Mouse (Mus musculus) cortical plate, adult 2 months (tissue): ENCODE results near the gene Atg10.

Experiments used
- CTCF ChIP-seq: fragments of 200-500 bp; IDR thresholded peaks from 2 replicates; pipeline ENCODE4 v1.5.1; 2011; ENCODE audit warnings: mild to moderate bottlenecking, control low read depth, low read length; ENCODE audit not compliant: insufficient read depth; ENCODE audit errors: extremely low read depth
- POLR2A ChIP-seq: fragments of 200-500 bp; IDR thresholded peaks from 2 replicates; pipeline ENCODE4 v1.6.1; 2011; ENCODE audit warnings: mild to moderate bottlenecking, low read length, control low read depth; ENCODE audit not compliant: insufficient read depth; ENCODE audit errors: extremely low read depth

DNA sequence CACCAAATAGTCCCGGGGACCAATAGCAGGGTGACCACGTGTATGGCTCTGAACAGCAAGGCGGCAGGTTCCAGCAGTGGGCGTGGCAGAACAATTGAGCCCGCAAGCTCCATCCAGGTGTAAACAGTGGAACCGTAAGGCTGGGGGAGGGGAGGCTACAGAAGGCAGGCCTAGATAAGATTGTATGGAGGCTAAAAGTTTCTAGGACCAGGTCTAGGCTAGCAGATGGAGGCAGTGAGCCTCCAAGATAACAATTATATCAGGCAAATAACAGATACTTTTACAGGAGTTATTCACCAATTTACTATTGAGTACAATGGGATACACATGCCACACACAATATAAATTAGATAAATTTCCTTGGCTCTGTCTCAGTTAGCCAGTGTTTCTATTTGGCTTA is 284.6 kb downstream of the Atg10 start:
- no peak for TF ChIP-seq POLR2A
- no peak for TF ChIP-seq CTCF
